Mouse (Mus musculus) limb, embryonic 11.5 days (tissue): ENCODE results near the gene Phc2. TPM values are rescaled to one million over a fixed set of nuclear protein-coding genes. Genes with fewer than 3 reads are reported as not detected.

ENCODE experiments used
- ATAC-seq: fragments of 200-750 bp; cut with Nextera tagmentation; 2 replicates; pipeline ENCODE4 v1.8.0; 2017; ENCODE audit warnings: low read depth; ENCODE audit not compliant: insufficient number of reproducible peaks, low FRiP score, low TSS enrichment
- DNase-seq: peaks from one replicate; pipeline ENCODE4 v3.0.0-alpha.2; 2015; ENCODE audit warnings: low spot score
- H3K27ac ChIP-seq: fragments of 300-500 bp; sonication (generic); replicated peaks from 2 replicates; pipeline ENCODE4 v1.5.1; 2014; ENCODE audit warnings: low read depth, mild to moderate bottlenecking, low read length
- H3K27me3 ChIP-seq: fragments of 300-500 bp; sonication (generic); 2 replicates; pipeline ENCODE4 v1.6.1; 2014; ENCODE audit warnings: mild to moderate bottlenecking, low read length, mixed read lengths; ENCODE audit not compliant: control insufficient read depth, insufficient read depth
- H3K36me3 ChIP-seq: fragments of 300-500 bp; sonication (generic); 2 replicates; pipeline ENCODE4 v1.6.1; 2014; ENCODE audit warnings: mild to moderate bottlenecking, low read length, moderate library complexity, mixed read lengths; ENCODE audit not compliant: control insufficient read depth, insufficient read depth
- H3K4me1 ChIP-seq: fragments of 300-500 bp; sonication (generic); 2 replicates; pipeline ENCODE4 v1.6.1; 2014; ENCODE audit warnings: low read length, mixed read lengths; ENCODE audit not compliant: control insufficient read depth, insufficient read depth
- H3K4me2 ChIP-seq: fragments of 300-500 bp; sonication (generic); 2 replicates; pipeline ENCODE4 v1.6.1; 2014; ENCODE audit warnings: low read depth, mild to moderate bottlenecking, moderate library complexity; ENCODE audit not compliant: severe bottlenecking
- H3K4me3 ChIP-seq: fragments of 300-500 bp; sonication (generic); 2 replicates; pipeline ENCODE4 v1.5.1; 2014; ENCODE audit warnings: low read depth, low read length
- H3K9ac ChIP-seq: fragments of 300-500 bp; sonication (generic); 2 replicates; pipeline ENCODE4 v1.6.1; 2014; ENCODE audit warnings: mild to moderate bottlenecking, low read length
- H3K9me3 ChIP-seq: fragments of 300-500 bp; sonication (generic); 2 replicates; pipeline ENCODE4 v1.6.1; 2016; ENCODE audit warnings: low read length; ENCODE audit not compliant: control insufficient read depth
- WGBS: fragments of 180-500 bp; shearing (Covaris S2); extraction: QIAGEN DNeasy Blood & Tissue Kit; methylation state at CpG from one replicate; pipeline ENCODE4 v1.1.7; 2014; 5-methylcytosine and 5-hydroxymethylcytosine counted together
- polyA plus RNA-seq: library from polyadenylated mRNA; unstranded; fragments of >200 nt; fragmentation: Nextera tagmentation; extraction: Ambion mirVana; gene quantifications from 2 replicates; pipeline ENCODE4 v1.2.1, GENCODE M21; 2014

Phc2 gene
- polyA plus RNA-seq, 1 experiment from 2014 or later: 63.2 TPM

DNA sequence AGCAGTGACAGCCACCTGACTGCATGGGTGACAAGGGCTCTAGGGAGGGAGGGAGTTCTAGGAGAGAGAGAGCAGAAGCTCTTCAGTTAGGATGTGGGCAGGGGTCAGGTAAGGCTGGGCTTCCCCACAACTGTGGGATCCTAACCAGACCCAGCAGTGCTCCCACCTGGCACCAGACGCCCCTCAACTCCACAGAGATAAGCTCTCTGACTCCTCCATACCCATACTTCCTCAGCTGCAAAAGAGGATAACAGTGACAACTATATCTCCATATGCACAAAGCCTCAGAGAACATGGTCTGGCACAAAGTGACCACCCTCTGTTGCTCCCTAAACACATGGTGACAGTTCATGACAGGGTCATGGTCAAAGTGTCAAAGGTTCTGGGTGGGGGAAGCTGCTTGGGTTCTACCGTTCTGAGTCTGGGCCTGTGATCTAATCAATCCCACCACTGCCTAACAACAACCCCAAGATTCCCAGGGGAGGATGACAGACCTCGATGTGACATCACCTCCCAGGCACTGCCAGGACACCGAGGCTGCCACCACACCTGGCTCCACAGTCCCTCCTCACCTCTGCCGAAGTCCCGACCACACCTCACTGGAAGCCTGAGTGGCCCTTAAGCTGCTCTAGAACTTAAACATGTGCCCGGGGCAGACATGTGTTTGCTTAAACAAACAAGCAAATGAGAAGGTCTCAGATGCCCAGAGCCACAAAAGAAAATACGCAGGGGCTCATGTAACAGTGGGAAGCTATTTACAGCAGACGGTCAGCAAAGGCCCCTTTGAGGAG lies 147.4 kb downstream of the Phc2 start:
- DNase-seq (no peak), ATAC-seq (no peak)
- no peak overlapping the region for H3K4me2 ChIP-seq
- H3K27ac ChIP-seq: no peak overlapping the region
- H3K4me1 ChIP-seq: peaks cover 35% of the 10 kb centered on the region
- H3K4me3 ChIP-seq: no peak overlapping the region
- WGBS: 71% methylated on average over 9 of the region's 9 CpGs
- H3K9ac ChIP-seq: no peak overlapping the region
- no peaks in the 10 kb centered on the region for H3K27me3 ChIP-seq
- no peaks in the 10 kb centered on the region for H3K36me3 ChIP-seq
- H3K9me3 ChIP-seq: no peaks in the 10 kb centered on the region

Other genes with a start within 250 kb of the Phc2 start
- gene Zscan20, start 44.6 kb upstream of the Phc2 start, polyA plus RNA-seq: 4.5 and 8.7 TPM in 2 replicates
- gene Tlr12, start 36.1 kb upstream of the Phc2 start, polyA plus RNA-seq: 0.21 and 0.29 TPM in 2 replicates
- 0.06 and 0.28 TPM in 2 replicates for gene A3galt2, start 100.7 kb downstream of the Phc2 start, polyA plus RNA-seq
- gene Zfp362, start 151.3 kb downstream of the Phc2 start, polyA plus RNA-seq: 44.7 TPM in 2 replicates
- gene Trim62, start 228.9 kb downstream of the Phc2 start, polyA plus RNA-seq: 10.3 and 11.7 TPM in 2 replicates